Mouse (Mus musculus) adipocyte (in vitro differentiated cells): Measurements from ENCODE around the gene Pcdh8.

Source experiments
- DNase-seq: peaks from one replicate; pipeline ENCODE4 v3.0.0-alpha.2; 2016; ENCODE audit warnings: low spot score

Pcdh8 gene

DNA sequence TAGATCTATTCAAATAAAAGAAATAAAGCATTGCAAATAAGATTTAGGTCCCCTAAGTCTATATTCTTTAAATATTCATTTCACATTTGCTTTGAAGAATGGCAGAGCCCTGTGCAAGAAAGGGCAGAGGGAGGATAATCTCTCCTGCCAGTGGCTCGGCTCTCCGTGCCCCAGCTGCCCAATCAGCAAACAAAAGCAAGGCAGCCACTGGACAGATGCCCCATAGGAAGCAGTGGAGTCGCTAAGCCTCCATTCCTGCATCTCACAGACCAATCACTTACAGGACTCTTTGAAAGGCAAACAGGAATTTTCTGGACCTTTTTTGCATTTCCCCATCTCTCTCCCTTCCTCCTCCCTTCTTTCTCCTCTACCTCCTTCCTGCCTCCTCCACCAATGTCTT, 17.0 kb downstream of the Pcdh8 start:
- no peak for DNase-seq

DNA sequence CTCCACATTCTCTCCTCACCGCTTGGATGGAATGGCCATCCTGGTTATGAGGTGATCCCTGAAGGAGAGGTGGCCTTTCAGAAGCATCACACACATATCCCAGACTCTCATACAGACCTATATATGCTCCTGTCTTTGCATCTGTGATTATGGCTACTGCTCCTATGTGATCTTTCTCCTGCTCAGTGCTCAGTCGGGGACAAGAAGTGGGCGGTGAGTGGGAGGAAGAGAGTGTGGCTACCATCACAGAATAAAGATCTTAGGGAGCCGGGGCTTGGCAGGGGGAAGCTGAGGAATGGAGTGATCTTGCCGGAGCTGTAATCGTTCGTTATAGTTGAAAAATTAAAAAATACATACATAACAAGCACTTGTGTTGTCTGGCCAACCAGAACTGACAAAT, 17.4 kb downstream of the Pcdh8 start:
- no peak for DNase-seq

DNA sequence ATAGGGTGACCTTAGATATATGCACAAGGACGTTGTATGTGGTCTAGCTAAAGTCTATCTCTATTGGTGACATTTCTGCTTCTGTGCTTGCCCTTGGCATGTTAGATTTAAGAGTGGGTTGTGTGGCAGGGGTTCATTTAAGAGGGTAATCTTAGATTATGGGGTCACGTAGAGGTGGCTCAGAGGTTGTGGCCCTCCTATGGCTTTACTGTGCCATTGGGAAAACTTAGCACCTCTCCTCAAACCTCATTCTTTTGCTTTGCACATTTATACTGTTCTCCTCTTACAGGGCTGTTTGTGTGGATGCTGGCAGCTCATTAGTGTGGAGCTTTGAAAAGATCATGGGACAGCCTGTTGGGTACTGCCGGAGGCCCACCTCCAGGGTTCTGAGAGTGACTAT, 30.6 kb downstream of the Pcdh8 start:
- no peak for DNase-seq

DNA sequence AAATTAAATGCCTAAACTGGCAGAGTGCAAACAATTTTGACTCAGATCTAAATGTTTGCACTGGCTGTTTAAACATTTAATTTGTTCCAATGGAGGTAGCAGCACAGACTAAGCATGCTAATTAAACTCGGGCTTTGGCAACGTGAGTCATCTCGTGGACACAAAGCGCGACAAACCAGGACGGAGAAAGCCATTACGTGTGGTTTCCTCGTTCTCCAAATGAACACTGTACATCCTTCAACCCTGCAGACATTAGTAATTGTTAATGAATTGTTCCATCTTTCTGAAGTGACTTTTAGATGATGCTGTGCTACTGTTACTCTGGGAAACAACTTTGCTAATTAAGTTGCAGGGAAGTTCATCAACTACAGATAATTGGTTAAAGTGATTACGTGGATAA, 32.7 kb downstream of the Pcdh8 start:
- DNase-seq, result no peak

DNA sequence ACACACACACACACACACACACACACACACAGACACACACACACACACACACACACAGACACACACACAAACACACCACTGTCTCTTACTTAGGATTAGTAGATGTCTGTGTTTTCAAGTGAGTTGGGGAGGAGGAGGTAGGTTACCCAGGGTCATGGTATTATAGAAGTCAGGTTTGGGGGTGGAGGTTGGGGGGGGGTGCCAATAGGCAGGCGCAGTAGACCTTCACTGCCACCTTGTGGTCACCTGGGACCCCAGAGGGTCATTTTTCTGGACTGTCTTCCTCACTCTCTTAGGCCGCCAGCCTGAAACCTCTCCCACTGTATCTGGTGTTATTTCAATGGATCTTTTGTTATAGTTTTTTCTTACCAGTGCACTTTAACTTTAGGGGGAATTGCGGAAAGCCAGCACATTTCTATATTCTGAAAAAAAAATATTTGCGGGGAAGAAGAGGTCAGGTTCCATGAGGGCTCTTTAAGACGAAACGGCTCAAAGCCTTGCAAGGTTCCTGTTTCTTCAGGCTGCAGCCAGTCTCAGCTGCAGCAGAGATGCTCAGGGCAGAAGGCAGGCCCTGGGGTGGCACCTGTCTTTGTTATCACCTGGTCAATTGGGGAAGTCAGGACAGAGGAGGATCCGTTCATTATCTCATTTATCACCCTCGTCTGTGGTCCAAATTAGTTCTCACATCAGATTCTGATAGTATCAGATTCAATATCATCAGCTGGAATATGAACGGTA, 33.3 kb downstream of the Pcdh8 start:
- no peak for DNase-seq

DNA sequence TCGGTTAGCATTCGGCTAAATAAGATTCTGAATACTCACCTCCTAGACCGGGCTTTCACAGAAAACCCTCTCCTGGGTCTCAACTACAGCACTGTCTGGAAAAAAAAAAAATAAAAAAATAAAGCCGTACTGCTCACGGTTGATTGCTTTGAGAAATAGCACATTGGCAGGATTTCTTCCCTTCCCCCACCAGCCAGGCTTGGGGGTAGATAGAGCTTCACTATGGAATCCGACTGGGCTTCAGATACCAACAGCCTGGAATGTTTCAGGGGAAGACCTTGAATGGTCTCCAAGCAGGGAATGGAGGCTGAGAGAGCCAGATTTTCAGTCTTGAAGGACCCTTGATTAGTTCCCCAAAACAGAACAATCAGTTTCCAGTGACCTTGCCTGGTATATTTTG, 34.3 kb downstream of the Pcdh8 start:
- no peak for DNase-seq

DNA sequence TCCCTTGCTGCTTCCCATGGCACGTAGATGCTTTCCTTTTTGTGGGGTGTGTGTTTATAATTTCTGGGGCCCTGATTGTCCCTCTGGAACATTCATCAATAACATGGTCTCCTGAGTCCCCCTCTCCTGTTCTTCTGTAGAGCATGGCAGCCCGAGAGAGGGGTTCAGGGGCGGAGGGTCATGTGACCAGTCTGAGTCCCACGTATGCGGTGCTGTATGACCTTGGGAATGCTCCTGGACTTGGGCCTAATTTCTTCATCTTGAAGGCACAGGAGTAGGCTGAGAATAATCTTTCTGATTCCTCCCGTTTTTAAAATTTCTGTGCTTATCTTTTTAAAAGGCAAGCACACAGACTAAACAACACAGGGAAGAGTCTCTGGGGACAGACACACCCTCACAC, 37.6 kb downstream of the Pcdh8 start:
- DNase-seq, result no peak

DNA sequence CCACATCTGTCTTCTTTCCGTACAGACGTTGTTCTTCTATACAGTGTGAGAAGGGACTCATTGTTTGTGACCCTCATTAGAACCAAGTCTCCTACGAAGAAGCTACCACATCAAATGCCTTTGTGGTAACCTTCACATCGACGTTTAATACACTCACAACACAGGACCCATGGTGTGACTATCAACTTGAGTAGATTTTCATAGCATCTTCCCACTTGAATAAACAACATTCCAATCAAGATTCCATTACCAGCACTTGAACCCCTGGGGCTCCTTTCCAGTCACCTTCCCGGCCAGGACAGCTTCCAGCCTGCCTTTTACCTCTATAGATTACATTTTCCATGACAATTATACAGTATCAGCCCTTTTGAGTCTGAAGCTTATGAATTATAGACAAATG, 42.3 kb downstream of the Pcdh8 start:
- no peak for DNase-seq

DNA sequence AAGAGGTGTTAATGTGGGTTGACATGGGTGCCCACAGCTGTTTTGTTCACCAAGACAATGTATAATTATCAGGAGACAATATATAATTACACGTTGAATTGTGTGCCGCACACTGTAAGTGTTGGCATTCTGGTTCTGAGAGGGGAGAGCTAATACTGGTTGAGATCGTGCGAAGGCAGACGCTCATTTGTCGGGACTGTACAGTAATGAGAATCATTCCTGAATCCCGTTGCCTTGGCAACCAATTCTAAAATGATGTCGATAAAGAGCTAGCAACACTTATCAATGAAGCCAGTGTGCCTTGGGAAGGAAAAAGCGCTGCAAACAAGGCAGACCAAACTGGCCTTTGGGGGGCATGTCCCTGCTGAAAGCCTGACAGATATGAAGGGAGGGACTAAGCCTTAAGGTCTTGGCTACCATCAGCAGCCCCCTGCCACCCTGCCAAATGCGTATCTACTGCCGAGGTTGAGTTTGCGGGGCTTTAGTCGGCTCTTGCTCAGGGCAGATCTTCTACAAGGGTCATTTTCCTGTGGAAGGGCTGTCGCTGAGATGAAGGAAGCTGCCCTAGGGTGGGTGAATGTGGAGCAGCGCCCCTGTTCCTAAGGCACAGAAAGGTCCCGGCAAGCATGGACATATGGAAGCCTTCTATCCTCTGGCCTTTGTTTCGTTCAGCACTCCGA, 47.0 kb downstream of the Pcdh8 start:
- no peak for DNase-seq

DNA sequence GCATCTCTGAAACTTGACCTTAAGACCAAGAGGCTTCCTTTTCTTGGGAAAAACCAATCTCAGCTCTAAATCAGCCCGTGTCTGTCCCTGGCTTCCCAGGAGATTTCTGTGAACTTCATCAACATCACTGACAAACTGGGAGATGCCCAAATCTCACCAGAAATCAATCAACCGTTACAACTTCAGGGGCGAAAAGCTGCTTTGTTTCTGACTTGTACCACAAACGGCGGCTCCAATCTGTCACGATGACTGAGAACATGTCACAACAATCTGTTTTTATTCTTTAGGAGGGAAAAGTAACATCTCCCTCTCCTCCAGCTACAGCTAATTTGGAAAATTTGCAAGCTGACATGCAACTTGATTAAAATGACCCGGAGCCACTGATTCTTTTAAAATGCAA, 48.9 kb downstream of the Pcdh8 start:
- no peak for DNase-seq
